Mouse (Mus musculus): Measurements from ENCODE around the gene Pde6b. TPM values are rescaled to one million over a fixed set of nuclear protein-coding genes. Genes with fewer than 3 reads are reported as not detected.

Pde6b gene
- polyA plus RNA-seq, 1 experiment, result 0.02 TPM

DNA sequence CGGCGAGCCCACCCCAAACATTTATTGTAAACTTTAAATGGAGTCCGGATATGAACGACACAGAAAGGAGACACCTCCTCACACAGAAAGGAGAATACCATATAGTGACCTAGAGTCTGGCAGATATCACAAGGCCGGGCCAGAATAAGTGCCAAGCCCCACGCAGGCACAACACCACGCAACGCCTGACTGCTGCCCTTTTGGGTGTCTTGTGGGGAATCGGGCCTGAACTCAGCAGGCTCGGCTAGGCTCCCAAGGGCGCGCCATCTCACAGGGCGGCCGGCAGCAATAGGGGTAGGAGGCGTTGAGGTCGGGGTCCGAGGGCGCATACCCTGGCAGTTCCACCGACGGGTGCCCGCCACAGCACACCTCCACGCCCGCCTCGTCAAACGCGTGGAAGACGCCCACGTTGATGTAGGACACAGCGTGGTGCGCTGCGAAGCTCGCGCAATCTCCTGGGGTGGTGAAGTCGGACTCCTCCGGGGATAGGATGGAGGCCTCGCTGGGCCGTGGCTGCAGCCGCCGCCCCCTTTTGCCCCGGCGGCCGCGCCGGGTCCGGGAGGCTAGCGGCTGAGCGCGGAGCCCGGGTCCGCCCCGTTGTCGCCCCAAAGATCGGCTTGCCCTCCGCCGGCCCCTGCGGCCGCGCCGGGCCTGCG lies 21.7 kb upstream of the Pde6b start:
- Histone ChIP-seq H3K36me3 (ENCODE audit: control insufficient read depth, insufficient read depth) (no peaks in the 10 kb centered on the region), H3ac (ENCODE audit: control insufficient read depth, insufficient read length) (peak overlapping the region; percentile 17), H3K4me3 (no peak overlapping the region), H3K27me3 (ENCODE audit: control insufficient read depth, insufficient read depth, insufficient read length) (peaks cover 43% of the 10 kb centered on the region), H3K4me2 (ENCODE audit: low read depth) (peak overlapping the region; percentile 77), H3K79me2 (ENCODE audit: control insufficient read depth, insufficient read depth) (no peaks in the 10 kb centered on the region)
- TF ChIP-seq TCF3 (IDR thresholded peaks at IDR 0.05; ENCODE audit: insufficient read length, low read depth) (no peak), MYOD1 (IDR thresholded peaks at IDR 0.05; ENCODE audit: control insufficient read depth in 1 of 3, insufficient read length in 2 of 3, low read depth in 2 of 3) (no peak), POLR2AphosphoS2 (IDR thresholded peaks at IDR 0.05; ENCODE audit: insufficient read length, low read depth) (no peak), TCF12 (IDR thresholded peaks at IDR 0.05; ENCODE audit: insufficient read depth, poor library complexity, severe bottlenecking) (no peak), REST (IDR thresholded peaks at IDR 0.05; ENCODE audit: insufficient read depth, insufficient read length) (no peak), SRF (IDR thresholded peaks at IDR 0.05; ENCODE audit: control insufficient read depth, insufficient read length, low read depth) (no peak), POLR2A (IDR thresholded peaks at IDR 0.05; ENCODE audit: insufficient read length, low read depth) (no peak), E2F4 (IDR thresholded peaks at IDR 0.05; ENCODE audit: insufficient read depth) (no peak), CEBPB (IDR thresholded peaks at IDR 0.05; ENCODE audit: insufficient read depth, poor library complexity, severe bottlenecking) (no peak), USF1 (IDR thresholded peaks at IDR 0.05; ENCODE audit: low read depth) (no peak)

DNA sequence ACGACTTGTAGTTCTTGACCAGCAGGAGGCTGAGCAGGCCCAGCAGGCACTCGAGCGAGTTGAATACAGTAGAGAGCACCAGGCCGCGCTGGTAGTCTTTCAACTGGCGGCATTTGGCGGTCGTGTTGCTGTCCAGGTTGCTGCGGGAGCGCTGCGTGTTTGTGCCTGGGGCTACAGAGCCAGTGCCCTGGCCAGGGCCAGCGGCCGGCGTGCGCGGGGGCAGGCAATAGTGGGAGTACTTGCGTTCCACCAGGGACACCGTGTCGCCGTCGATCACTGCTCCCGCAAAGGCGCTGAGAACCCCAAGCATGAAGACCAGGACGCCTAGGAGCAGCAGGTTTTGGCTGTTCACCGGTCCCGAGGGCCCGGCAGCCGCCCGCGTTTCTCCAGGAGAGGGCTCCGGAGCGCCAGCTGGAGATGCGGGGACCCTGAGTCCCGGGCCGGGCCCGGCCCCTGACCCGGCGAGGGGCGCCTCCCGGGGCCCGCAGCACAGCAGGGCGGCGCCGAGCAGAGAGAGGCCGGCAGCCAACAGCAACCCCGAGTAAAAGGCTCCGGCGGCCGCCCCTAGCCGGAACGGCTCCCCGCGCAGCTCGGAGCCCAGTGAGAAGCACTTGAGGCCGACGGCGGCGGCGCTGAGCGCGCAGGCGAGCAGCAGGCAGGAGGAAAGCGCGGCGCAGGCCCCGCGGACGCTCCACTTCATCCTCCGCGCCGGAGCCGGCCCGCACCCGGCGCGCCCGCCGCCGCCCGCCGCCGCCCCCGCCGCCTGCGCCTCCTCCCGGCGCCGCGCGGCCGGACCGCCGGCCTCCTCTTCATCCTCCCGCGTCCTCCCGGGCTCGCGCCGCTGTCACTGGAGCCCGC lies 21.0 kb upstream of the Pde6b start:
- Histone ChIP-seq H3ac (ENCODE audit: control insufficient read depth, insufficient read length) (peak overlapping the region; percentile 17), H3K36me3 (ENCODE audit: control insufficient read depth, insufficient read depth) (no peaks in the 10 kb centered on the region), H3K27me3 (ENCODE audit: control insufficient read depth, insufficient read depth, insufficient read length) (peaks cover 43% of the 10 kb centered on the region), H3K79me2 (ENCODE audit: control insufficient read depth, insufficient read depth) (no peaks in the 10 kb centered on the region), H3K4me2 (ENCODE audit: low read depth) (peak overlapping the region; percentile 95), H3K4me3 (no peak overlapping the region)
- TF ChIP-seq TCF12 (IDR thresholded peaks at IDR 0.05; ENCODE audit: insufficient read depth, poor library complexity, severe bottlenecking), result no peak
- TF ChIP-seq MYOD1 (IDR thresholded peaks at IDR 0.05; ENCODE audit: control insufficient read depth in 1 of 3, insufficient read length in 2 of 3, low read depth in 2 of 3), result peak in 1 of 3 experiments; percentile 5
- TF ChIP-seq POLR2AphosphoS2 (IDR thresholded peaks at IDR 0.05; ENCODE audit: insufficient read length, low read depth), result no peak
- TF ChIP-seq MAX (IDR thresholded peaks at IDR 0.05; ENCODE audit: low read depth), result no peak
- no peak for TF ChIP-seq REST (IDR thresholded peaks at IDR 0.05; ENCODE audit: insufficient read depth, insufficient read length)
- TF ChIP-seq E2F4 (IDR thresholded peaks at IDR 0.05; ENCODE audit: insufficient read depth), result no peak
- TF ChIP-seq CEBPB (IDR thresholded peaks at IDR 0.05; ENCODE audit: insufficient read depth, poor library complexity, severe bottlenecking), result no peak
- no peak for TF ChIP-seq SRF (IDR thresholded peaks at IDR 0.05; ENCODE audit: control insufficient read depth, insufficient read length, low read depth)

DNA sequence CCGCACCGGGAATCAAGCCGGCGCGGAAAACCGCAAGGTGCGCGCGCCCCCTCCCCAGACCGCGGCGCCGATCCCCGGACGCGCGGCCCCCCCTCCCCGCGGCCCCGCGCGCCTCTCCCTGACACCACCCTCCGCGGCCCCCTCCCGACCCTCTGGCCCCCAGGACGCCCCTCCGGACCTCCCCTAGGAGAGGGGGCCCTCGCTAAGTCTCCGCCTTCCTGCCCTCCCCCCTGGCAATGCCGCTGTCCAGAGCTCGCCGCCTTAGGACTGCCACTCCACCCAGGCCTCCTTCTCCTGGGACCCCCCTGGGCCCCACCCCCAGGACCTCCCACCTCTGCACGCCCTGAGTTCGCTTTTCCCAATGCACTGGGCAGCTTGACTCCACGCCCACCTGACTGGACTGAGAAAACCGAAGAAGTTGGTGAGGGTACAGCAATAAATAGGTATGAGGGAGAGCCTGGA lies 20.3 kb upstream of the Pde6b start, which contains the start of gene Gm42517:
Gene Gm42517, minus strand, starts transcription at position 52 of the 462 bp plus-strand sequence.
- H3ac ChIP-seq (ENCODE audit: control insufficient read depth, insufficient read length), result peak within 1 kb of the TSS; percentile 17
- no peaks in the 10 kb centered on the region for H3K36me3 ChIP-seq (ENCODE audit: control insufficient read depth, insufficient read depth)
- H3K4me2 ChIP-seq (ENCODE audit: low read depth), result peak within 1 kb of the TSS; percentile 95
- peaks cover 43% of the 10 kb centered on the region for H3K27me3 ChIP-seq (ENCODE audit: control insufficient read depth, insufficient read depth, insufficient read length)
- no peaks in the 10 kb centered on the region for H3K79me2 ChIP-seq (ENCODE audit: control insufficient read depth, insufficient read depth)
- peak within 1 kb of the TSS; percentile 10 for H3K4me3 ChIP-seq
- TF ChIP-seq POLR2A (IDR thresholded peaks at IDR 0.05; ENCODE audit: insufficient read length, low read depth) (no peak), REST (IDR thresholded peaks at IDR 0.05; ENCODE audit: insufficient read depth, insufficient read length) (no peak), E2F4 (IDR thresholded peaks at IDR 0.05; ENCODE audit: insufficient read depth) (no peak), MYOD1 (IDR thresholded peaks at IDR 0.05; ENCODE audit: control insufficient read depth in 1 of 3, insufficient read length in 2 of 3, low read depth in 2 of 3) (no peak), TCF12 (IDR thresholded peaks at IDR 0.05; ENCODE audit: insufficient read depth, poor library complexity, severe bottlenecking) (no peak), MYOG (IDR thresholded peaks at IDR 0.05; ENCODE audit: control insufficient read depth in 1 of 3, insufficient read depth in 1 of 3, insufficient read length in 2 of 3, low read depth in 2 of 3) (no peak), CEBPB (IDR thresholded peaks at IDR 0.05; ENCODE audit: insufficient read depth, poor library complexity, severe bottlenecking) (no peak), USF1 (IDR thresholded peaks at IDR 0.05; ENCODE audit: low read depth) (no peak)

DNA sequence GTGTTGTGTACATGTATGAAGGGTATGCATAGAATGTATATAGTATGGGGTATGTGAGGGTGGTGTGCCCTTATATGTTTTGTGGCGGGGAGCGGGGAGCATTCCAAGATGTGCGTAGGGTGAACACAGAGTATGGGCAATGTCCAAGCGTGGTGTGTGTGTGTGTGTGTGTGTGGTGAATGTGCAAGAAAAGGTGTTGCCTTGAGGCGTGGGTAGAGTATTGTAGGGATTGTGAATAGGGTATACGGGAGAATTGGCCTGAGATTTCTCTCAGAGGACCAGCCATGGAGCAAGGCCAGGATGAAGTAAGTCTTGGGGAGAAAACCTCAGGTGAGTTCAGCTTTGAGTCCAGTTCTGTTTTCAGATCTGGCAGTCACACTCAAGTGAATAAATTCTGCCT lies 19.7 kb upstream of the Pde6b start:
- H3ac ChIP-seq (ENCODE audit: control insufficient read depth, insufficient read length), result peak overlapping the region; percentile 17
- H3K36me3 ChIP-seq (ENCODE audit: control insufficient read depth, insufficient read depth), result no peaks in the 10 kb centered on the region
- peak overlapping the region; percentile 95 for H3K4me2 ChIP-seq (ENCODE audit: low read depth)
- peaks cover 43% of the 10 kb centered on the region for H3K27me3 ChIP-seq (ENCODE audit: control insufficient read depth, insufficient read depth, insufficient read length)
- TF ChIP-seq MAX (IDR thresholded peaks at IDR 0.05; ENCODE audit: low read depth) (no peak), POLR2AphosphoS2 (IDR thresholded peaks at IDR 0.05; ENCODE audit: insufficient read length, low read depth) (no peak), MYOD1 (IDR thresholded peaks at IDR 0.05; ENCODE audit: control insufficient read depth in 1 of 3, insufficient read length in 2 of 3, low read depth in 2 of 3) (no peak), USF1 (IDR thresholded peaks at IDR 0.05; ENCODE audit: low read depth) (no peak), TCF3 (IDR thresholded peaks at IDR 0.05; ENCODE audit: insufficient read length, low read depth) (no peak), MYOG (IDR thresholded peaks at IDR 0.05; ENCODE audit: control insufficient read depth in 1 of 3, insufficient read depth in 1 of 3, insufficient read length in 2 of 3, low read depth in 2 of 3) (no peak), REST (IDR thresholded peaks at IDR 0.05; ENCODE audit: insufficient read depth, insufficient read length) (no peak), CEBPB (IDR thresholded peaks at IDR 0.05; ENCODE audit: insufficient read depth, poor library complexity, severe bottlenecking) (no peak), E2F4 (IDR thresholded peaks at IDR 0.05; ENCODE audit: insufficient read depth) (no peak), POLR2A (IDR thresholded peaks at IDR 0.05; ENCODE audit: insufficient read length, low read depth) (no peak), SRF (IDR thresholded peaks at IDR 0.05; ENCODE audit: control insufficient read depth, insufficient read length, low read depth) (no peak), TCF12 (IDR thresholded peaks at IDR 0.05; ENCODE audit: insufficient read depth, poor library complexity, severe bottlenecking) (no peak)
- H3K79me2 ChIP-seq (ENCODE audit: control insufficient read depth, insufficient read depth), result no peaks in the 10 kb centered on the region
- peak overlapping the region; percentile 10 for H3K4me3 ChIP-seq
